Mouse (Mus musculus) cerebellum, adult (tissue): ENCODE measurements around the gene Stard9.

Experiments used
- ATAC-seq: cut with Nextera tagmentation; 2 replicates; pipeline ENCODE4 v1.9.2; 2017; ENCODE audit warnings: mild to moderate bottlenecking, moderate library complexity, mixed read lengths; ENCODE audit not compliant: insufficient number of reproducible peaks, low FRiP score, low TSS enrichment

Gene Stard9

DNA sequence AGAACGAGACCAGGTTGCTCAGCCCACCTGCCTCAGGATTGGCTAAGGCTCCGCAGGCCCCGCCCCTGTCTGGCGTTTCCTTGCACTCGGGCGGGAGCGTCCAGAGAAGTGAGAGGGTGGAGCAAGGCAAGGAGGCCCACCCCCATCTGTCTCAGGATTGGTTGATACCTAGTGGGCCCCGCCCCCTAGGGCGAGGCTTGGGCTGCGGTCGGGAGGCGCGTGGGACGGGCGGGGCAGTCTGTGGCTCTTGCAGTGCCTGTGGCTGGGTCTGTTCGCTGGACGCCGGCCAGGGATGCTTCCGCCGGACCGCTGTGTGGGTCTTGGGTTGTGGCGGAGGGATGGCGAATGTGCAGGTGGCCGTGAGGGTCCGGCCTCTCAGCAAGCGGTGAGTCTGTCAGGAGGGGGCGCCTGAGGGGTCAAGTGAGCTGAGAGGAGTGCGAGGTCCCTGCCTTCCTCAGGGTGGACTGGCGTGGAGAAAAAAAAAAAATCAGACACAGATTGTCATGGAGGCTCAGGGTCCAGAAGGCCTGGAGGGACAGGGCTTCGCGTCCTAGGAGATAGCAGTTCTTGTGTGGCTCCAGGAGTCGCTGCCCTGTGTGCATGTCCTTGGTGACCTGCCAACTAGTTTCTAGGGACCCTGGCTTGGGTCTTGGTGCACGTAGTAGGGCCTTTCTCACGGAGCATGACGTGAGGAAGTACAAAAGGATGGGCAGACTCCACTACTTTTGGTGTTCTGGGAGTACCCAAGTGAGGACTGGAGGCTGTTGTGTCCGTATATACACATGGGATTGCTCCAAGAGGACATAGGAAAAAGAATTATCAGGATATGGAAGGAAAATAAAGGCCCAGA, at the start of gene Stard9:
Stard9 (plus strand) TSS at position 236 of the 850 bp plus-strand sequence.
- ATAC-seq: peak; percentile 99

DNA sequence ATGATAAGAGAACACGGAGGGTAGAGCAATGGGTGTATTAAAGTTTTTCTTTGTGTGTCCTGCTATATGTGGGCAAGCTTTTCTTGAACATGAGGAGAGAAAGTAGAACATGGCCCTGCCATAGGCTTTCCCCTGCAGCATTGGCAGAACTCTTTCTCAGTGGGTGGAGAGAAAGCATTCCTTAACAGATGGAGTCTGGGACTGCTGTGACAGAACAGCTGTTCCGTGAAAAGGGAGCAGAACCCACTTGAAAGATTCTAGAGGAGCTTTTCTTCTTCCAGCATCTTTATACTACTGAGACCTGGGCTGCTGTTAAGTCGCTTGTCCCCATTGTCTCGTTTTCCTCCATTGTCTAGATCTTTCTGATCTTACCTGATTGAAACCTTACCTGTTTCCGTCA, 39.2 kb upstream of the Stard9 start:
- no peak for ATAC-seq

DNA sequence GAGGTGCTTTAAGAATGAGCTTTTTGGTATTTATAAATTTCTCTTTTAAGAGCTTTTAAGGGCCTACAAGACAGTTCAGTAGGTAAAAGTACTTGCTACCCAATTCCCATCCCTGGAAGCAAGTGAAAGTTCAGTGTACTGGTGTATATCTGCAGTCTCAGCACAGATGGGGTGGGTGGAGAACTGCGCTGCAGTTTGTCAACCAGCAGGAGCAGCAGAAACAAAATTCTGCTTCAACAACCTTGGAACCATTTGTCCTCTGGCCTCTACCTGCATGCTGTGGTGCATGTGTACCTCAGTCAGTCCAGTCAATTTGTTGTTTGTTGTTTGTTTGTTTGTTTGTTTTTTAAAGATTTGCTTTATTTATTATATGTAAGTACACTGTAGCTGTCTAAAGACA, 36.7 kb upstream of the Stard9 start:
- no peak for ATAC-seq

DNA sequence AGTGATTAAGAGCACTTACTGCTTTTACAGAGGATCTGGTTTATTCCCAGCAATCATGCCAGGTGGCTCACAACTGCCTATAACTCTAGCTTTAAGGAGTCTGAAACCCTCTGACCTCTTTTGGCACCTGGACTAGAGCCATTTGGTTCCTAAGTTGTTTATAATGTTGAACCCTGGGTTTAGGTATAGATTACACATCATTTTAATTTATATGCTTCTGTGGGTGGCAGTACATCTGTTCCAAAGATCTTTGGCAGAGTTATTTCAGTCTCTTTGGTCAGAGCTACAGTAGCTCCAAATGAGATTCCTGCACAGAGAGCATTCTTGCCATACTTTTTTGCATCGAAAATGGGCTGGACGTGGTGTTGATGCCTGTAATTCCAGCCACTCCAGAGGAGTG, 31.2 kb upstream of the Stard9 start:
- ATAC-seq: no peak

DNA sequence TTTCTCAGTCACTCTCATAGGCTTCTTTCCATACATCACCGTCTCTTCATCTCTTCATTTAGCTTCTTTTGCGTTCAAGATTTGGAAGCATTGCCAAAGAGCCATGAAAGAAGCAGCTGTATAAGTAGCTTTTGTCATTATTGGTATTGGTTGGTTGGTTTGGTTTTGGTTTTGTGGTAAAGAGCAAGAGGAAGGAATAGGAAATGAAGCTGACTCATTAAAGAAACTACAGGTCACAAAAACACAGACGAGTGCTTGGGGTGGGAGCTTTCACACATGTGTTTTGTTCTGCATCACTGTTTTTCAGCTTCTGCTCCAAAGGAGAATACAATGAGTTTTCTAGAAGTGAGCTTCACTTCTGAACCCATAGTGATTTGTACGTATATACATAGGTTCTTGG, 29.4 kb upstream of the Stard9 start:
- no peak for ATAC-seq

DNA sequence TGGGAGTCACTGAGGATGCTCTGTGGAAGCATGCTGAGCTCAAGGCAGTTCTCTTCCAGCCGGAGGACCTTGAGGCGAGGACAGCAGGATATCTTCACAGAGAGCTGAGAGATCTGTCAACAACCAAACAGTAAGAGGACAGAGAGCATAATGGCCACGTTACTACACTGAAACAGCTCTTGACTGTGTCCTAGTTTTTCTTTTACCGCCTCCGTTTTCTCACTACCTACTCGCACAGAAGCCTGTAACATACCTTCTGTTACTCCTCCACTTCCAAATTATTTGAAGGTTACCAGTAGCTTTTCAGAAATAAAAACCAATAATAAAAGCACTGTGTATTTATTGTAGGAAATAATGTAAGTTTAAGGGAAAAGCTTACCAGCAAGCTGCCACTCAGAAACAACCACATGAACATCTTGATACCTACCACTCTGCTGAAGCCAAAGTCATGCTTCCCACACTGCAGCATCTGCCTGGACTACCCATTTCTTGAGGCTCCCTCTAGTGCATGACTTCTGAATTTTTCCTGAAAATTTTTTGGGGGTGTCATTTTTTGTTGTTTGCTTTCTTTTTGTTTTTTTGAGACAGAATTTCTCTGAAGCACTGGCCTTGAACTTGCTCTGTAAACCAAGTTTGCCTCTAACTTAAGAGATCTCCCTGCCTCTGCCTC, 22.8 kb upstream of the Stard9 start:
- ATAC-seq: no peak

DNA sequence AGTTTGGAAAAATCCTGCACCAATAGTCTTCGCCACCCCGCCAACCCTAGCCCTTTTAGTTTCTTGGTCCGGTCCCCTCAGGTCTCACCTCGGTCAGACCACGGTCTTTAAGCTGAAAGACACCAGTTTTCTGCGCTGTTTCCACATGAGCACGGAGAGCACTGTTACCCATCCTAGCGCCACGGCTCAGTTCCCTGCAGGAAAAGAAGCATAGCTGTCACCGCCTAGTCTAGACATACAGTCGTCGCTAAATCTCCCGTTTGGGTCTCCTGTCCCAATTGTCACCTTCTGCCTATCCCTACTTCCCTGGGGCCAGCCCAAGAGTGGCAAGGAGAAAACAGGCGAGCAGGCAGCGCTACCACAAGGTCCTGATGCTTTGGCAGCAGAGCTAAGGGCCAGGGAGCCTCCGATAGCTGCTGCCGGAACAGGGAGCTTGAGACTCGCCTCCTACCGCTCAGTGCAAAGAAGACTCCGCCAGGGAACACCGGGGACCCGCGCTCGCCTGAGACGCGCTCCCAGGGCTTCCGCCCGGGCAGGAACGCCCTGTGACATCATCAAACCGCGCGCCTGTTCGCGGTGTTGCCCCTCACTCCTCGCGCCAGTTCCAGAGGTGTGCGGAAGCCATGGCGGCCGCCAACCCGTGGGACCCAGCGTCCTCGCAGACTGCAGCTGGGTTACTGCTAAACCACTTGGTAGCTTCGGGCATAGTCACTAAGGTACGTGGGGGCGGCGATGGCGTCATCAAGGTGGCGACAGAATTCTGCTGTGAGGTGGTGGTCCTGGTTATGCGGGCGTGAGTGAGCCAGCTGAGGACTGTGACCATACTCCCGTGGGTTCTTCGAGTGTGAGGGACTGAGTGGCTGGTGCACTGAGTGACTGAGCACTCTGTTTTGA, 19.8 kb upstream of the Stard9 start, which contains the start of the genes Haus2 and Lrrc57:
Haus2 (plus strand) TSS at position 554 of the 894 bp plus-strand sequence.
Lrrc57 (minus strand) TSS at position 691 of the 894 bp plus-strand sequence.
- peak; percentile 94 for ATAC-seq

DNA sequence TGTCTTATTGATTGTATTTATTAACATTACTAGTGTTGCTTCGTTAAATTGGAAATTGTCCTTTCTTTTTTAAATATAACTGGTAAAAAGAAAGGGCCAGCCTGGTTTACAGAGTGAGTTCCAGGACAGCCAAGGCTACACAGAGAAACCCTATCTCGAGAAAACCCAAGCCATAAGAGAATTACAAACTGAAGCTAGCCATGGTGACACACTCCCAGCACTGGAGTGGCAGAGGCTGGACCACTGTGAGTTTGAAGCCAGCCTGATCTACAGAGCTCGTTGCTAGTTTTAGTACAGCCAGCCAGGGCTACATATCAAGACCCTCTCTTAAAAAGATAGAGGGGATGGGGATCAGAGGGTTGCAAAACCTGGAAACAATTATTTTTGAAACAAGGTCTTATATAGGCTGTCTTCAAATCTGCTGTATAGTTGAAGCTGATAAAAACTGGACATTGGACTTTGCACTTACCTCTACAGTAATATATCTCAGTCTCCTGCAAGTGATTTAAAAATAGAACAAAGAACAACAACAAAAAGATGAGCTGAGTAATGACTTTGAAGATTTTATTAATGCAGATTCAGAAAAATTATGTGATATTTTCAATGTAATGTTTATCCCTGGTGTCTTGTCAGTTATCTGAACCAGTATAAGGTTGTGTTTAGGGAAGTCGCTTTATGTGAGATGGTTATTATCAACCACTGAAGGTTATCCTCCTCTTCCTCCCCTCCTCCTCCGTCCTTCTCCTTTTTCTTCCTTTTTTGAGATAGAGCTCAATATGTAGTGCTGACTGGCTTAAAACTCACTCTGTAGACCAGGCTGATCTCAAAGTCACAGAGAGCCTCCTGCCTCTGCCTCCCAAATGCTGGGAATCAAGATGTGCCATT, 12.4 kb upstream of the Stard9 start:
- ATAC-seq: no peak

DNA sequence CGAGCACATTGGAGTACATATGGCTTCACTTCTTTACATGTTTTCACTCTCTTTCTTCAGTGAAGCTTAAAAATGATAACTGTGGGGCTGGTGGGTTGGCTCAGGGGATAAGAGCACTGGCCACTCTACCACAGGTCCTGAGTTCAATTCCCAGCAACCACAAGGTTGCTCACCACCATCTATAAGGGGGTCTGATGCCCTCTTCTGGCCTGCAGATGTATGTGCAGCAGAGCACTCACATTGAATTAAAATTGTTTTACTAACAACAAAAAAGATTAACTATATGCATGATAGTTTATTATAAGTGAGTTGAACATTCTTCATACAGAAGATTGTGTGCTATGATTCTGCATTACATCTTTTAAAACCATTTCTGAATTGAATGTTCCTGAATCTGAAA, 9.4 kb upstream of the Stard9 start:
- no peak for ATAC-seq

DNA sequence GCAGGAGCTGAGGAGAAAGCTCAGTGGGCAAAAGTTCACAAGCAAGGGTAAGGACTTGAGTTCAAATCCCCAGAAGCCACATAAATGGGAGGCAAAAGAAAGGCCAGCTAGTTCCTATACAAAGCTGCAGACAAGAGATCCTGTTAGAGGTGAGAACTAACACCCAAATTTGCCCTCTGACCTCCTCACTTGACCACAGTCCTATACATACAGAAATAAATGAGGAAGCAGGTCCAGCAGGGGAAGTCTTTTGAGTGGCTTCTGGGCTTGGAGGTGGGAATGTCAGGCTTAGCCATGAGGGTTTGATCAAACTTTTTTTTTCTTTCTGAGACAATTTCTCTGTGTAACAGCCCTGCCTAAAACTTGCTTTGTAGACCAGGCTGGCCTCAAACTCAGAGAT, 6.0 kb upstream of the Stard9 start:
- no peak for ATAC-seq

DNA sequence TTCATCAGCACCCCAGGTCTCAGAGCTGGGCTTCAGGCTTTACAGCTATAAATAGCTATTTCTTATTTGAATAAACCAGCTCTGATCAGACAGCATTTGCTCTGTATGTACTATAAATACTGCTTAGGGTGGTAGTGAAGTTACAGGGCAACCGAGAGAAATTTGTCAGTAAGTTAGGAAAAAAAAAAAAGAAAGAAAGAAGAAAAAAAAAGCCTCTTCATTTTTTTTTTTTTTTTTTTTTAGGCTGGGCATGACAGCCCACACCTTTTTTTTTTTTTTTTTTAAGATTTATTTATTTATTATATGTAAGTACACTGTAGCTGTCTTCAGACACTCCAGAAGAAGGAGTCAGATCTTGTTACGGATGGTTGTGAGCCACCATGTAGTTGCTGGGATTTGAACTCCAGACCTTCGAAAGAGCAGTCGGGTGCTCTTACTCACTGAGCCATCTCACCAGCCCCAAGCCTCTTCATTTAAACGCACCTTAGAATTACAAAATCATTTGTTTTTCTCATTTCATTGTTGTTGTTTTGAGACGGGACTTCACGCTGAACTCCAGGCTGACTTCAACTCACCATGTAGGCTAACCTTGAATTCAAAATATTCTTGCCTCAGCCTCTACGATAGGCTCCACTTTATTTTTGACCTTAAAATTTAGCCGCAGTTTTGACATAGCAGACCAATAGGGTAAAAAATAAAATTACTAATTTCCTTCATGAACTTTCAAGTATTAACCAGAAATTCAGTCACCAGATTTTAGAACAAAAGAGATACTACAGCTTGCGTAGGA, 650 bp upstream of the Stard9 start:
- ATAC-seq: peak; percentile 5; the same call in 1 of the 2 replicates

DNA sequence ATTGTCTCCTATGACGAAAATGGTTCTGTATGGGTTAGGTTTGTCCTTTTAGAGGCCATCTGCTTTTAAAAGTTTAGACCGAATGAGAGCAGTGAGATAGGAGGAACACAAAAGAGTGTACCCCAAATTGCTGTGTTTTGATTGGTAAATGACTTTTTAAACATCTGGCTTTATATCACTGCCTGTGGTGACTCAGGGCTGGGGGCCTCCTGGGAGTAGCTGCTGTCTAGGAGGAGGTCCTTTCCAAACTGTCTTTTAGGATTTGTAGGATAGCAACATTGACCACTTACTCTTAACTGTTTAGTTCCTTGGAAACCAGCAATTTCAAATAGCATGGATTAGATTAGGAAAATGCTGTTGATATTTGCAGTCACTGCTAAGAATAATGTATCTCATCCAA, 1.3 kb downstream of the Stard9 start:
- no peak for ATAC-seq

DNA sequence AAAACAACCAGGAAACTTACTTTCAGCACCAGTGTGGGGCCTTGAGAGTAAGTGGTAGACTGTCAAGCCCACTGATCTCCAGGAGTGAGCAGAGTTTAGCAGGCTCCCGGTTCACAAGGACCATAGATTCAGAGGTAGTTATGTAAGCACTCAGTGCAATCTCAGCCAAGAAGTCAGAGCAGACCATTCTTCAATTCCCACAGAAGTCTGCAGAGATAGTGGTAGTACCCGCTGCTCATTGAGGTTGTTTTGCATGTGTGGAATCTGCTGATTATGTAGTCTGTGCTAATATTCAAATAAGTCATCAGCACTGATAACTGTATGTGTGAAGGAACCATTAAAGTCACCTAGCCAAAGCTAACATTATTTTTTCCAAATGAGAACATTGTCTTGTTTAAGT, 1.7 kb downstream of the Stard9 start:
- ATAC-seq: no peak

DNA sequence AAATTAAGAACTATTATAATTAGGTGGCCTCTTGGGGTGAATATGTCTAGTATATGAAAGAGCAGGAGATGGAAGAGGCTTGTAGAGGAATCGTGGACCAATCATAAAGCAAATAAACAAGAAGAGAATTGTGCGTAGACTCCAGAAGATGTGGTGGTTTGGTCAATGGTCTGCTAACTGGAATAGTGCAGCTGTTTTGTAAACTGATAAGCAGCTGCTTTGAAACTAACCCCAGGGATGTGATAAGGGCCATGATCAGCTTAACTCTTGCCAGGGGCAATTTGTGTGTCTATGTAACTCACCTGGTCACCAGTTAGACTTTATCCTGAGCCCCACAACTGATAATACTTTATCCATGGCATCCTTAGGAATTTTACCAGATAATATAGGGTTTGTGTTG, 2.6 kb downstream of the Stard9 start:
- no peak for ATAC-seq

DNA sequence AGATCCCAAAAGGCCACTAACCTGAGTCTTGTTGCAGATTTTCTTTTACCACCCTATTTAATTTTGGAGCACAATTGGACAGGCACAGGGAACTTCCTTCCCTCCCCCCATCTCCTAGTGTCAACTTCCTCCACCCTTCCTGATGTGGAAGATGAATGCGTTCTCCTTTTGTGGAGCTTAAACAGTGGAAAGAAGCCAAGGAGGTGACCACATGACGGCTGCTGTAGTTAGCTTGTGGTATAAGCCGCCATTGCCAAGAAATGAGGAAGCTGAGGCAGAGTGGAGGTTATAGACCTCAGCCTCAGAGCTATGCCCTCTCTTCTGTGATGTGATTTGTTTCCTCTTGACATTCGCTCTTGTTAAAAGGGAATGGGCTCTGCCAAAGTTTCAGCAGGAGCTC, 3.0 kb downstream of the Stard9 start:
- ATAC-seq: no peak

DNA sequence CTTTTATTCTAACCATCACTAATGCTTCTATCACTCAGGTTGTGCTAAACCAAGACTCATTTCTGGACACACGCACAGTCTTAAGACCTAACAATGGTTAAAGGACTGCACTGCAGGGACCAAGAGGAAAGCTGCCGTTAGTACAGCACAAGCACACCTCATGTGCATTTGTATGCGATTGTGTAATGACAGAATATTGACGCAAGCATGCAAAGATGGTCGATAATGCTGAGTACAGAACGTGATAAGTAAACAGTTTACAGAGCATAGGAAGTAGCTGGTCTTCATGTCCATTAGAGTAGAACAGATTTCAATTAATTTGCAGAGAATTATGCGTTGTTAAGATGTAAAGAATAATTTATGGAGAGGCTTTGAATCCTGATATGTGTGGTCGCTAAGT, 11.9 kb downstream of the Stard9 start:
- no peak for ATAC-seq

DNA sequence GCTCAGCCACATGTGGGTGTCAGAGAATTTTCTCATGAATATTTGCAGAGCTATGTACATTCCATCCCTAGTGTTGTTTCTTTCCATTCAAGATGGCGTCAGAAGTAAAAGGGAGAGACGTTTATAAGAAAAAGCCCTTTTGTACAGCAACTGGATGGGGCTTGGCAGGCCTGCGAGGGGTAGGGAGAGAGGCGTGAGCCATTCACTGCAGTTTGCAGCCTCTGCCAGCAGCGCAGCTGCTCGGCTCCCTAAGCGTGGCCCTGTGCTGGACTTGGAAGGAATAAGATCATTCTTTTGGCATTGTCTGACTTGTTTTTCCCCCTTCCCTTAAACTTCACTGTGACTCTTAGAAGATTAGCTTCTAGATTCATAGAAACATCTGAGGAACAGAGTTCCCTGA, 14.9 kb downstream of the Stard9 start:
- ATAC-seq: no peak

DNA sequence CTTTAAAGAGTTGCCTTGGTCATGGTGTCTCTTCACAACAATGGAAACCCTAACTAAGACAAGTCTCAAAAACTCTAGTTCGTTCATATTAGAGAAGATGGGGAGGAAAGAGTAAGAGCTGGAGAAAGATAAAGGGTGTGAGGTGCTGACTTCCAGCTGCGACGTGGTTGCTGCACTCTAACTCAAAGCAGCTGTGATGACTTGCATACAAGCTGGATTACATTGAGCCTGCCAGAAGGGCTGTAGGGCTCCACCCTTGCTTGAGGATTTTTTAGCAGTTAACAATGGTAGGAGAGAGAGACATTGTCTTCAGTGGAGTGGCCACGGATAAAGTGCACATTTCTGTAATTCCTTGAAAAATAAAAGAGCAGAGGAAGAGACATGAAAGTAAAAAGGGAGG, 17.9 kb downstream of the Stard9 start:
- ATAC-seq: no peak
